Mouse (Mus musculus) bone marrow macrophage, adult 2 months (primary cell): ENCODE results near the gene Map3k5.

ENCODE experiments used
- CTCF ChIP-seq: IDR thresholded peaks from 2 replicates; pipeline ENCODE4 v1.5.1; 2012; ENCODE audit warnings: low read depth, mild to moderate bottlenecking, low read length, moderate library complexity
- POLR2A ChIP-seq: IDR thresholded peaks from 2 replicates; pipeline ENCODE4 v1.6.1; 2012; ENCODE audit warnings: mild to moderate bottlenecking, low read depth, low read length, borderline replicate concordance

GRCm38 (mm10) chr10:20044051-20044450 lies 109.8 kb downstream of the Map3k5 start:
- TF ChIP-seq CTCF = no peak
- TF ChIP-seq POLR2A = no peak
